Mouse (Mus musculus) neutrophil, adult 5-6 weeks (primary cell): ENCODE data around the gene Phf13. TPM values are rescaled to one million over a fixed set of nuclear protein-coding genes. Genes with fewer than 3 reads are reported as not detected.
A peak's percentile ranks its signal among the peaks of the same experiment; 100 is the strongest.
"Not testable (repeated sequence)": the region's sequence is repeated elsewhere in the genome, so short reads cannot be mapped to it uniquely, and the experiment has no call there.

Experiments
- ATAC-seq: fragments of 151-379, 151-347 bp; 2 replicates; pipeline ENCODE4 v1.8.0; 2017; ENCODE audit warnings: mild to moderate bottlenecking, moderate TSS enrichment; ENCODE audit not compliant: insufficient number of reproducible peaks, poor library complexity, low FRiP score, severe bottlenecking; ENCODE audit errors: extremely low read depth
- total RNA-seq: library from RNA; stranded (forward); fragments of 200-1000 nt; gene quantifications from 2 replicates; pipeline ENCODE4 v1.2.3, GENCODE M21; 2017

Phf13 gene
- 5.0 and 5.2 TPM in 2 replicates for total RNA-seq

DNA sequence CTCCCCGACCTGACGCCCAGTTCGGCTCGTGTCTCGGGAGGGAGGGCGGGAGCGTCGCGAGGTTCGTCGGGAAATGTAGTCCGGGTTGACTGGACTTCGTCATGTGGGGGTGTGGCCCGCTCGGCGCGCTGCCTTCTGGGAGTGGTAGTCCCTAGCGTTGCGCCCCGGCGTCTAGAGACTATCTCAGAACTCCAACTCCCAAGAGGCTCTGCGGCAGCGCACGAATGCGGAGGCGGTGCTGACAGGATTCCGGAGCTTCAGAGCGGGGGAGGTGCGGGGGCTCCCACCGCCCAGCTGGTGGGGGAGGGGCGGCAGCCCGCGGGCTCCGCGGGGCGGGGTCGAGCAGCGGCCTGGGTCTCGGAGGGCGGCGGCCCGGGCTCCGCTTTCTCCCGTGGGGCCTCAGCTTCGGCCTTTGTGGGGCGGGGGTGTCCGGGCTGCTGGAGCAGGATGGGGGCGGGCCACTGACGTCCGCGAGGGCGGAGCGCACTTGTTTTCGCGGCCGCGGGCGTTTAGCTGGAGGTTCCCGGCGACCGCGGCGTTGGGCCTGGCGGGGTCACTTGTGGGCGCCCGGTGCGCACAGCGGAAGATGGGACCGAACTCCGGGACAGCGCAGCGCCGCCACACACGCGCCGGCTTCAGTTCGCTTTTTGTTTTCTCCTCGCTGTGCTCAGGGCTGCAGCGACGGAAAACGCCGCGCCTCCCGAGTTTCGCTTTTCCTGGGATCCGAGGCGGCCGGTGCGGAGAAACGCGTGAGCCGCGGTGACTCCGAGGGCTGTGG lies at the start of gene Phf13:
Gene Phf13 (minus strand): TSS at position 86 of the 778 bp plus-strand sequence.
- ATAC-seq = peak; percentile 97

GRCm38 (mm10) chr4:152044609-152045008 lies 48.6 kb upstream of the Phf13 start:
- ATAC-seq = no peak

GRCm38 (mm10) chr4:152043171-152043570 lies 47.1 kb upstream of the Phf13 start:
- no peak for ATAC-seq

DNA sequence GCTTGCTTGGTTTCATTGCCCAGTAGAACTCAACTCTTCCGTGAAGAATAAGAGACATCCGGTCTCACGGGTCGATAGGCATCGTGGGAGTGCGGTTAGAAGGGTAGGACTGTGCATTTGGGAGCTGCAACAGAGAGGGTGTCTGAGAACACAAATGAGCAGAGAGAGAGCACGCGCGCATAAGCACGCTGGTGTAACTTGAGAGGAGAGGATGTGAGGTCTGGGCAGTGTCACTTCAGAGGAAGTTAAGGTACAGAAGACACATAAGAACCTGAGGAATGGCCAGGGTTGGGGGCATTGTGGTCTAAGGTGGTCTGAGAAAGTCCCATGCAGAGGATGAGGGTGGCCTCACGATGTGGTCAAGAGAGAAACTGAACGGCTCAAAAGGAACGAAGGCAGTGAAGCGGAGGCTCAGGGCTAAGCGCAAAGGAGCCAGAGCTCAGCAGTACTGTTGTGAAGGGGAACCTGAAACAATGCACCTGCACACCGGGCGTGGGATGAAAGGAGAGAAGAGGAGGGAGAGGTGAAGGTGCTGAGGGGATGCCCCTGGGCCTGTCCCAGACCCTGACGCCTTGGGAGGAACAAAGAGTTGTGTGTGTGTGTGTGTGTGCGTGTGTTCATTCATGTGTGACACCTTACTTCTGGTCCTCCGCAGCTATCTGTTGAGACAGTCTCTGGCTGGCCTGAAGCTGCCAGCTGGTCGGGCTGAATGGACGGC lies 46.0 kb upstream of the Phf13 start:
- no peak for ATAC-seq

- no peak for ATAC-seq
Observed at GRCm38 (mm10) chr4:152039831-152040310, 43.8 kb upstream of the Phf13 start.

DNA sequence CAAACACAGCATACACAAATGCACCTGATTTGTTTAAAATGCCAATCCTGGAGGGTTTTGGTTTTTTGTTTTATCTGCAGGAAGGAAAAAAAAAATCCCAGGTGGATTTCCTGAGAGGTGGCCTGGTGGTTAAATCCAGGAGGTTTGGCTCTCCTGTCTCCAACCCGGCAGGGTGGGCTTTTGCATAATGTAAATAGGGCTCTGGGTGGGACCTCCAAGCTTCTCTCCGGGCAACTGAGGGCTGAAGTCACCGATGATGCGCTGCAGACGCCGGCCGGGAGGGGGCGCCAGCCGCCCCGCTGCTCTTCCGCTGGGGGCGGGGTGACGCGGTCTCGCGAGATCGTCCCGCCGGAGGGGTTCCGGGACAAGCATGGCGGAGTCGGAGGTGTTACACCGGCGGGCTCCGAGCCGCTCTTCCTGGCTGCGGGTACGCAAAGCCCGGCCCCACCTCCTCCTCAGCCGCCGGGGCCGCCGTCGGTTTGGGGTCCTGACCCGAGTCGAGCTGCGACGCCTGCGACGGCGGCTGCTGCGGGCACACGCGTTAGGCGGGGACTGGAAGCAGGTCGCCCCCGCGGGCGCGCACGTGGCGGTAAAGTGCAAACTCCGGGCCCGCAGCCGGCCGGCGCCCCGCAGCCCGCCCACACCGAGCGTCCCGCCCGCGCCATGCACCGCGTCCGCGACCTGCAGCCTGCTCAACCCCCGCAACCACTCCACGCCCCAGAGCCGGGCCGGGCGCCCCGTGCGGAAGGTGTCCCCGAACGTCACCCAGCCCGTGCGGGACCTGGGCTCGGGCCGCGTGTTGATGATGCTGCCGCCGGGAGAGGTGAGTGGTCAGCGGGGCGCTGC lies 43.1 kb upstream of the Phf13 start, which contains the start of gene Nol9:
Gene Nol9 (plus strand): TSS at position 337 of the 846 bp plus-strand sequence.
- peak; percentile 86 for ATAC-seq

DNA sequence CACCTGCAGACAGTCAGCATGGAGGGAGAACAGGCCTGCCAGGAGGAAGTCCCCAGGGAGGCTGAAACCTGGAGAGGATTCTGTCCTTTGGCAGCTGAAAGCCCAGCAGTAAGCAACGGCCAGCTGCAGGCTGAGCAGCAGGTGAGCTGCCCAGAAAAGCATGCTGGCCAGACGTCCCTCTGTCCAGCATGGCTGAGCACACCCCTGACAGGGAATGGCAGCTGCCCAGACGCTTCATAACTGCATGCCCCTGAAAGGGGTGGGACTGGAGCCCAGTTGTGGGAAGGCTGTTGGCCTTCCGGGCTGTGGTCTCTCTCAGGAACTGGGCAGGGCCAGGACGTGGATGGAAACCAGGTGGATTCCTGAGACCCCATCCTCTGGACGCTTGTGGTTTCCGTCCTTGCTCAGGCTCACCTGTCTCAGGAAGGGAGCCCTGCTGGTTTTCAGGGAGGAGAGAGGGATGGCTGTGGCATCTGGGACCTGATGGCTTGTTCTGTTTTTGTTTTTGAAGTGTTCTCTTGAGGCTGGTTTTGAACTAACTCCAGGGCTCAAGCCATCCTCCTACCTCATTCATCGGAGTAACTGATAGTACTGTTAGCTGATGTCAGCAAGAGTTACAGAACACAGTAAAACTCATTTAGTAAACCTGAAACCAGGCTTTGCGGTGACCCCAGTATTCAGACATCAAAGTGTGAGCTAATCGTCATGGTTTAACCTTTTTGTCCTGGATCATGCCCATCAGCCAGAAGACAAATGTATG lies 42.3 kb upstream of the Phf13 start, which contains the start of gene Tas1r1:
Gene Tas1r1 (minus strand): TSS at position 344 of the 760 bp plus-strand sequence.
- no peak for ATAC-seq

DNA sequence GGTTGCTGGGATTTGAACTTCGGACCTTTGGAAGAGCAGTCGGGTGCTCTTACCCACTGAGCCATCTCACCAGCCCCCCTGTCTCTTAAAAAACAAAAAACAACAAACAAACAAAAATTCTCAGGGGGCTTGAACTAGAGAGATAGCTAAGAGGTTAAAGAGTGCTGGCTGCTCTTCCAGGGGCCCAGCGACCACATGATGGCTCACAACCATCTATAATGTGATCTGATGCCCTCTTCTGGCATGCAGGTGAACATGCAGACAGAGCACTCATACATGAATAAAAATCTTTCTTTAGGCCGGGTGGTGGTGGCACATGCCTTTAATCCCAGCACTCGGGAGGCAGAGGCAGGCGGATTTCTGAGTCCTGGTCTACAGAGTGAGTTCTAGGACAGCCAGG lies 40.4 kb upstream of the Phf13 start:
- ATAC-seq = not testable (repeated sequence)

GRCm38 (mm10) chr4:152032922-152033321 lies 36.9 kb upstream of the Phf13 start:
- no peak for ATAC-seq

- ATAC-seq = no peak
Observed at GRCm38 (mm10) chr4:152029997-152030396, 33.9 kb upstream of the Phf13 start.

GRCm38 (mm10) chr4:152029087-152029486 lies 33.0 kb upstream of the Phf13 start:
- ATAC-seq = no peak

DNA sequence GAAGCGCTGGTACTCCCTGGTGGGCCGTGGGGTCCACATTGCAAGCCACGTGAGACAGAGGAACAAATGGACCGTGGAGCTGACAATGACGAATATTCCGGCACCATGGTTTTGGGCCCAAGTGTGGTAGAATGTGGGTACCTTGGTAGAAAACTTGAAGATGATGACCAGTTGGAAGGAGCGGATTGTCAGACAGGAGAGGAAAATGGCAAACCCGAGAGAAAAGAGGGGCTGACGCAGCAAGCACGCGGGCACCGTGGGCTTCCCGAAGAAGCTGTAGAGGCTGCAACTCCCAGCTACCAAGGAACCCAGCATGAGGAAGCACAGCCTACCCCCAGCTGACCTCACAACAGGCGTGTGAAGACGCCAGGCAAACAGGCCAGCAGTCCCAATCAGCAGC lies 32.4 kb upstream of the Phf13 start:
- ATAC-seq = no peak

- peak; percentile 94 for ATAC-seq
Observed at GRCm38 (mm10) chr4:152027524-152027923, 31.5 kb upstream of the Phf13 start, which contains the start of gene Zbtb48. TSS of gene Zbtb48 (minus strand) at chr4:152027671.

DNA sequence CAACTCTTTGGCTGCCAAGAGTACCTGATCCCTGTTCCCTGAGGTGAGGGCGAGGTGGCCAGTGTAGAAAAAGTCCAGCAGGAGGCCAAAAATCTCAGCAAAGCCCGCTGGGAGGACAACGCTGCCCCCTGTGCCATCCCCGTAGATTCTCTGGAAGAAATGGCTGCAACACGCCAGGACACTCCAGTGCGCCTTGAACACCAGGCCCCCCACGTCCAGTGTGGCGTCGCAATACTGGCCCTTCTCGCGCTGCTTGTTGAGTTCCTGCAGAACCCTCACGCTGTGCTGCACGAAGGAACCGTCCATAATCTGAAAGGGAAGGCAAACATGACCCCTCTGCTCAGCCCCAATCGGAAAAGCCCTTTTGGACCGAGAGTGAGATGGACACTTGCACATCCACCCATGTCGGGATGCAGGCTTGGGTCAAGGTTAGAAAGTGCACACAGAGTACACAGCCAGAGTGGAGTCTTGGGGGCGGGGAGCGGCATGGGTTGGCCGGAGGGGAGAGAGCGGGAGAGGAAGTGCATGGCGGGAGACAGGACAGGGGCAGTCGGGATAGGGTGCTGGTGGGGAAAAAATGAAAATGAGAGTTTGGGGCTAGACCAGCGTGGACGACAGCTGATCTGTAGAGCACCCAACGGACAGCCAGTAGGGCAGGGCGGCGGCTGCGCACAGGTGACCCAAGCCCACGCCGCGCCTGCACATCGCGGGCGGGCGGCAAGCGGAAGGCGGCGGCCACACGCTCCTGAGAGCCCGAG lies 30.9 kb upstream of the Phf13 start:
- no peak for ATAC-seq

- ATAC-seq = no peak
Observed at GRCm38 (mm10) chr4:152024525-152024924, 28.5 kb upstream of the Phf13 start.

DNA sequence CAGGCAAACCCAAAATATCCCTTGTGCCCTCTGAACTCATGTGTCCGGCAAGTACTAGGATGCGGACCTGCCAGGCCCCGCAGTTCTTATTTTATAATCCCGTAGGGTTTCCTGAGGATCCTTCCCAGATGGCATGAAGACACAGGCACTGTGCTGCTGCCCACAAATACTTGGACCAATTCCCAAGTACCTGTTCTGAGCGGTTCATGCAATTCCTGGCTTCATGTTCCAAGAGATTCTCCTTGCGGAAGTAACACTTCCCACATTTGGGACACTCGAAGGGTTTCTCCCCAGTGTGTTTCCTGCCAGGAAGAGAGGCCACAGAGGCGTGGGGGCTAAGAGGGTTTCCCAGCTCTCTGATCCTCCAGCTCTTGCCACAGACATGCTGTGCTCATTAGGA lies 26.4 kb upstream of the Phf13 start:
- ATAC-seq = no peak

DNA sequence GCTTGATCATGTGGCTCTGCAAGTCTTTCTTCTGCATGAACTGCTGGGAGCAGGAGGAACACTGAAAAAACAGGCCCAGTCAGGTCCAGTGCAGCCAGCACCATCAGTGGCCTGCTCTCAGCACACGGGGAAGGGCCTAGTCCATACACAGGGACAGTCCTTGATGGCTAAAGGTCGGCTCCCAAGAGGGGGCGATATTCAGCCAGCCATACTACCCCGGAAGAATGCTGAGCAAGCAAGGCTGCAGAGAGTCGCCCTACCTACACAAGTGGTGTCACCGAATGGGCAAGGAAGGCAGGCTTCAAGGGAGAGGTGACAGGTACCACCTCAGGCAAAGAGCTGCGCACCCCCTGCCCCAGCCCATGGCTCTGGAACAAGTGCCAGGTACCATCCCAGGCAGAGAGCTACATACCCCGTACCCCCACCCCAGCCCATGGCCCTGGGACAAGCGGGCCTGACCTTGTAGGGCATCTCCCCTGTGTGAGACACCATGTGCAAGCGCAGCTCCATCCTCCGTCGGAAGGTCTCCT lies 25.6 kb upstream of the Phf13 start:
- no peak for ATAC-seq
